Mouse (Mus musculus) C2C12 (cell line): ENCODE results near the gene Zbtb32. TPM values are rescaled to one million over a fixed set of nuclear protein-coding genes. Genes with fewer than 3 reads are reported as not detected.

Experiments used
- H3K27me3 ChIP-seq: one replicate; pipeline ENCODE4 v1.6.1; 2011; ENCODE audit not compliant: control insufficient read depth, insufficient read depth, insufficient read length
- H3K36me3 ChIP-seq: one replicate; pipeline ENCODE4 v1.6.1; 2011; ENCODE audit not compliant: control insufficient read depth, insufficient read depth
- H3K4me3 ChIP-seq: one replicate; pipeline ENCODE4 v1.5.1; 2011; ENCODE audit warnings: mild to moderate bottlenecking, control low read depth; ENCODE audit not compliant: poor library complexity, insufficient read depth, severe bottlenecking
- H3K79me2 ChIP-seq: one replicate; pipeline ENCODE4 v1.6.1; 2011; ENCODE audit not compliant: control insufficient read depth, insufficient read depth
- H3K79me3 ChIP-seq: one replicate; pipeline ENCODE4 v1.6.1; 2011; ENCODE audit warnings: low read depth, control low read depth
- H3ac ChIP-seq: one replicate; pipeline ENCODE3; 2011; ENCODE audit warnings: low read depth; ENCODE audit not compliant: control insufficient read depth, insufficient read length
- CEBPB ChIP-seq: IDR thresholded peaks from one replicate; pipeline ENCODE4 v1.6.1; 2011; ENCODE audit warnings: low read depth, mild to moderate bottlenecking, control low read depth, moderate library complexity
- CTCF ChIP-seq: IDR thresholded peaks from one replicate; pipeline ENCODE4 v1.5.1; 2011; ENCODE audit not compliant: control insufficient read depth, insufficient read depth, insufficient read length
- FOSL1 ChIP-seq: IDR thresholded peaks from one replicate; pipeline ENCODE4 v1.8.0; 2011; ENCODE audit warnings: mild to moderate bottlenecking, low read length; ENCODE audit not compliant: poor library complexity, insufficient read depth, severe bottlenecking
- MAX ChIP-seq: IDR thresholded peaks from one replicate; pipeline ENCODE4 v1.6.1; 2011; ENCODE audit warnings: mild to moderate bottlenecking, control low read depth
- MYOD1 ChIP-seq: IDR thresholded peaks from one replicate; pipeline ENCODE4 v1.6.1; 2011; ENCODE audit warnings: low read depth; ENCODE audit not compliant: control insufficient read depth, insufficient read length
- MYOG ChIP-seq: IDR thresholded peaks from one replicate; pipeline ENCODE4 v1.6.1; 2011; ENCODE audit not compliant: control insufficient read depth, insufficient read length; ENCODE audit errors: extremely low read depth
- USF1 ChIP-seq: IDR thresholded peaks from one replicate; pipeline ENCODE4 v1.6.1; 2011; ENCODE audit warnings: low read depth, mild to moderate bottlenecking, control low read depth, moderate library complexity
- polyA plus RNA-seq: library from polyadenylated mRNA; unstranded; fragments of >200 nt; fragmentation: generic; extraction: Trizol; gene quantifications from one replicate; pipeline ENCODE4 v1.2.1, GENCODE M21; 2012; ENCODE audit warnings: missing spikeins

Zbtb32 gene
- polyA plus RNA-seq, 1 experiment: 0.05 TPM

GRCm38 (mm10) chr7:30596811-30597210, 1.9 kb downstream of the Zbtb32 start:
- Histone ChIP-seq H3K27me3 (peaks cover 43% of the 10 kb centered on the region), H3K4me3 (no peak overlapping the region), H3K36me3 (no peaks in the 10 kb centered on the region), H3ac (no peak overlapping the region), H3K79me3 (no peaks in the 10 kb centered on the region), H3K79me2 (no peaks in the 10 kb centered on the region)
- no peak for TF ChIP-seq MYOG
- TF ChIP-seq CEBPB: no peak
- TF ChIP-seq CTCF: no peak
- no peak for TF ChIP-seq MYOD1
- TF ChIP-seq USF1: no peak
- TF ChIP-seq FOSL1: no peak

GRCm38 (mm10) chr7:30596093-30596492, 2.6 kb downstream of the Zbtb32 start:
- H3K79me2 ChIP-seq: no peaks in the 10 kb centered on the region
- H3K4me3 ChIP-seq: no peak overlapping the region
- H3K27me3 ChIP-seq: peaks cover 43% of the 10 kb centered on the region
- TF ChIP-seq FOSL1 (no peak), MYOG (no peak), MYOD1 (no peak), CEBPB (no peak), MAX (no peak), CTCF (no peak), USF1 (no peak)
- H3ac ChIP-seq: no peak overlapping the region
- H3K79me3 ChIP-seq: no peaks in the 10 kb centered on the region
- H3K36me3 ChIP-seq: no peaks in the 10 kb centered on the region

- no peaks in the 10 kb centered on the region for H3K36me3 ChIP-seq
- TF ChIP-seq MYOG (no peak), MAX (no peak), FOSL1 (no peak), CTCF (no peak), MYOD1 (no peak), USF1 (no peak), CEBPB (no peak)
- H3ac ChIP-seq: no peak overlapping the region
- H3K79me2 ChIP-seq: no peaks in the 10 kb centered on the region
- H3K27me3 ChIP-seq: peaks cover 37% of the 10 kb centered on the region
- H3K4me3 ChIP-seq: no peak overlapping the region
- H3K79me3 ChIP-seq: no peaks in the 10 kb centered on the region
Measured at GRCm38 (mm10) chr7:30594510-30595024, 4.1 kb downstream of the Zbtb32 start.

GRCm38 (mm10) chr7:30593579-30594509, 4.9 kb downstream of the Zbtb32 start:
- no peak for TF ChIP-seq MYOD1
- TF ChIP-seq CEBPB: no peak
- TF ChIP-seq FOSL1: no peak
- TF ChIP-seq MAX: no peak
- TF ChIP-seq CTCF: no peak
- no peak for TF ChIP-seq USF1
- no peak for TF ChIP-seq MYOG
- Histone ChIP-seq H3ac (no peak overlapping the region), H3K4me3 (no peak overlapping the region), H3K79me3 (no peaks in the 10 kb centered on the region), H3K79me2 (no peaks in the 10 kb centered on the region), H3K27me3 (peaks cover 33% of the 10 kb centered on the region), H3K36me3 (no peaks in the 10 kb centered on the region)

GRCm38 (mm10) chr7:30592772-30593423, 5.8 kb downstream of the Zbtb32 start:
- H3K4me3 ChIP-seq: no peak overlapping the region
- no peak overlapping the region for H3ac ChIP-seq
- H3K36me3 ChIP-seq: no peaks in the 10 kb centered on the region
- peaks cover 3% of the 10 kb centered on the region for H3K79me3 ChIP-seq
- H3K27me3 ChIP-seq: peaks cover 24% of the 10 kb centered on the region
- H3K79me2 ChIP-seq: peaks cover 6% of the 10 kb centered on the region
- TF ChIP-seq MAX (no peak), USF1 (no peak)
